Mouse (Mus musculus): ENCODE data around the gene Tbc1d10b. TPM values are rescaled to one million over a fixed set of nuclear protein-coding genes. Genes with fewer than 3 reads are reported as not detected.

Tbc1d10b gene
- total RNA-seq, 2 experiments from 2014 or later = 29.2 to 30.5 TPM

DNA sequence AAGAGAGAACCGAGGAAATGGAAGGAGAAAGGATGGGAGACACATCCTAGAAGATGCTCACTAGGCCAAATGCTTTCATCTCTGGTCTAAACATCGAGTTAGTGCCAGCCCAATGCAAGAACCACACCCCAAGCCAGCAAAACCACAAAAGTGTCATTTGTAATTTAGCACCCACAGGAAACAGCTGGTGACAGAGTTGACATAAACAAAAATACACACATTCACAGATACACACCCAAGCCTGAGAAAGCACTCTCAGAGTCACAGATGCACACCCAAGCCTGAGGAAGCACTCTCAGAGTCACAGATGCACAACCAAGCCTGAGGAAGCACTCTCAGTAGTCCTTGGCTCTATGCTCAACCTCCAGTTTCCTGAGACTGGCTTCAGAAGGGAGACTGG, 27.5 kb downstream of the Tbc1d10b start:
- intact Hi-C loops (cut with DNase I) = loop anchor here (10.0 kb wide), 1 partner anchor 256 kb away; the partner anchor contains the start of genes Kctd13 and Tmem219
- DNase-seq = no peak

DNA sequence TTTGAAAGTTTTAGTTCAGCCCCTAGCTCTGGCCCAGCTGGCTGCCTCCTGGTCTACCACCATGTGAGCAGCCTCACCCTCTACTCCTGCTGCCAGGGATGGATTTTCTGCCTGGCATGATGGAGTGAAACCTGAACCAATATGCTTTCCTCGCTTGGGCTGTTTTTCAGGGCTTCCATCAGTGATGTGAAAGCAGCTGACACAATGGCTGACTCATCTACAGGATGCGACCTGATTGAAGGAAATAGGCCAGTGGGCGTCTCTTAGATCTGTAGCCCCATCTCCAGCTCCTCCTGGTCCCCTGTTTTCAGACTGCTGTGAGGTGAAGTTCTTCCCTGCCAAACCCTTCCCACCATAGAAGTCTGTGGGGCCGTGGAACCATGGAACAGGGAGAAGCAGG, 31.3 kb downstream of the Tbc1d10b start:
- no peak for DNase-seq
- intact Hi-C loops (cut with DNase I) = no loop called here

GRCm38 (mm10) chr7:127166501-127166900, 41.8 kb downstream of the Tbc1d10b start:
- no peak for DNase-seq
- intact Hi-C loops (cut with DNase I) = no loop called here

- intact Hi-C loops (cut with DNase I) = no loop called here
- no peak for DNase-seq
These were observed 42.4 kb downstream of the Tbc1d10b start for GRCm38 (mm10) chr7:127165607-127166493.

DNA sequence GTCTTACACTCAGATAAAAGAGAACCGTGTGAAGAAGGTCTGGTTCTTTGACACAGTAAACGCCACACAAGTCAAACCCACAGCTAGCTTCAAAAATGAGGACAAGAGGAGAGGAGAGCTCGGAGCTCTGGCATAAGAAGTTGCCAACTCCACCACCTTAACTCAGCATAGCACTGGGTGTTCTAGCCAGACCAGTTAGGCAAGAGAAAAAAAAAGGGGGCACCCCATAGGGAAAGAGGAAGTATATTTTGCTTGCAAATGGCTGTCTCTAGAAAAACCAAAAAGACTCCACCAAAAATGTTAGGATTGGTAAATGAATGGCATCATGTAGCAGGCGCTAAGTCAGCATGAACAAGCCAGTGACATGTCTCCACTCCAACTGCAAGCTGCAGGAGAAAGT, 44.3 kb downstream of the Tbc1d10b start:
- no peak for DNase-seq
- intact Hi-C loops (cut with DNase I) = no loop called here

DNA sequence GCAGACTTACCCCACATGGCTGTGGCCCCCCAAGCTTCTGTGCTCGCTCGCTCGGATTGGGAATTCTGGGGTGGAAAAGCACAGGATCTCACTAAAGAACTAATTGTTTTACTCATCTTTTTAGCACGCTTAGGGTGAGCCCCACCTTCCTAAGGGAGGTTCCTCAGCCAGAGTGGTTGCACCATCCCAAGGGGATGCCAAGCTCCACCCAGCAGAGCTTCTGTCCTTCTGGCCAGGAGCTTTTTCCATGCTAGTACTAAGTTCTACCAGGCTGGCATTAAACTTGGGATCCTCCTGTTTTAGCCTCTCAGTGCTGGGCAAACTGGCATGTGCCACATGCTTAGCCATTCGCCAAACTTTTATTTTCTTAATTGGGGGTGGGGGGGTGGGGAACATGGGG, 45.7 kb downstream of the Tbc1d10b start:
- no peak for DNase-seq
- intact Hi-C loops (cut with DNase I) = no loop called here

- DNase-seq = no peak
- intact Hi-C loops (cut with DNase I) = no loop called here
These were observed 50.7 kb downstream of the Tbc1d10b start for GRCm38 (mm10) chr7:127157548-127157947.

DNA sequence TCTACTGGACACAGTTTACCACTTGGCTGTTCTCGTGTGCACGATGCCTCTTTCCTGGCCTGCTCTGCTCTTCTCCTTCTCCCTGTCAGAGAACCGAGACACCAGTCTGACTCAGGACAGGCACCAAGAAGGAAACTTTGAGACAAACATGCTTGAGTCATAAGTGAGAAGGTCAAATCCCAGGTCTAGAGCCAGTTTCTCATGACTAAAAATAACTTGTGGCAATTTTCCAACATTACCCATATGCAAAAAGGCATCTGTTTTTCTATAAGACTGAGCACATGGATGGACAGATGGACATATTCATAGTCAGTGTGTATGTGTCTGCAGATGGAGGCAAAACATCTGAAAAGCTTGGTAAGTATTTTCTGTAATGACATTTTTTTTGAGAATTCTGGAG, 54.8 kb downstream of the Tbc1d10b start:
- intact Hi-C loops (cut with DNase I) = no loop called here
- no peak for DNase-seq

DNA sequence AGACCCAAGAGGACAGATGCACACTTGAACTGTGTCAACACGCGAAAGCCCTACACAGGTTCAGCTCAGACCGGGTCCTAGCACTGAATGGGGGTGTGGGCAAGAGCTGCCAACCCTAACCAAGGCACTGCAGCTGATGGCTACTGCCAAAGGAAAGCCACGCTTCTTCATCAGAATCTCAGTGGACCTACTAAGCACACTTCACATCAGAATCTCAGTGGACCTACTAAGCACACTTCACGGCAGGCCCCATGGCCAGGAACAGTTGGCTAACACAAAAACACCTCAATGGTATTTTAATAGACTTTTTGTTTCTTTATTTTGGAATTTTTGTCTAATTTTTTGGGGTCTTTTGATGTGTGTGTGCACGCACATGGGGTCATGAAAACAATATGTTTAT, 55.8 kb downstream of the Tbc1d10b start:
- intact Hi-C loops (cut with DNase I) = no loop called here
- DNase-seq = no peak

GRCm38 (mm10) chr7:127147901-127148300, 60.4 kb downstream of the Tbc1d10b start:
- intact Hi-C loops (cut with DNase I) = no loop called here
- DNase-seq = no peak

Other genes starting within 250 kb of the Tbc1d10b start
- 10 to 100 TPM; 63.3 to 66.1 TPM for gene Cdipt, start 232.6 kb downstream of the Tbc1d10b start, total RNA-seq (2021)
- gene Cdiptos, start 232.4 kb downstream of the Tbc1d10b start, total RNA-seq (2021) = under 1 TPM; 0.45 to 0.59 TPM
- 10 to 100 TPM; 44.6 to 45.9 TPM for gene Mvp, start 193.8 kb downstream of the Tbc1d10b start, total RNA-seq (2021)
- not detected for gene Pagr1b, start 192.0 kb downstream of the Tbc1d10b start, total RNA-seq (2021)
- 10 to 100 TPM; 15.2 to 20.6 TPM for gene Pagr1a, start 191.1 kb downstream of the Tbc1d10b start, total RNA-seq (2021)
- 10 to 100 TPM; 18.0 to 19.8 TPM for gene Gm42742, start 187.4 kb downstream of the Tbc1d10b start, total RNA-seq (2021)
- 1 to 10 TPM; 1.1 to 1.2 TPM for gene Prrt2, start 187.3 kb downstream of the Tbc1d10b start, total RNA-seq (2021)
- gene Maz, start 181.4 kb downstream of the Tbc1d10b start, total RNA-seq (2021) = 10 to 100 TPM; 81.8 to 91.3 TPM
- 1 to 10 TPM; 4.6 to 8.2 TPM for gene Kif22, start 166.0 kb downstream of the Tbc1d10b start, total RNA-seq (2021)
- gene Zg16, start 121.1 kb downstream of the Tbc1d10b start, total RNA-seq (2021) = not detected
- gene AI467606, start 117.1 kb downstream of the Tbc1d10b start, total RNA-seq (2021) = 1 to 10 TPM; 1.4 to 3.0 TPM
- gene Qprt, start 86.2 kb downstream of the Tbc1d10b start, total RNA-seq (2021) = not detected
- gene Spn, start 70.6 kb downstream of the Tbc1d10b start, total RNA-seq (2021) = 1 to 10 TPM in 1 of 2 experiments, under 1 TPM in 1; 0.38 to 2.0 TPM
- 10 to 100 TPM; 38.0 to 43.7 TPM for gene Cd2bp2, start 12.4 kb downstream of the Tbc1d10b start, total RNA-seq (2021)
- gene Mylpf, start 422 bp upstream of the Tbc1d10b start, total RNA-seq (2021) = 1 to 10 TPM; 1.1 to 4.2 TPM
- gene Zfp553, start 24.6 kb upstream of the Tbc1d10b start, total RNA-seq (2021) = 1 to 10 TPM; 6.9 to 7.0 TPM
- gene Sept1, start 24.7 kb upstream of the Tbc1d10b start, total RNA-seq (2021) = 10 to 100 TPM in 1 of 2 experiments, 1 to 10 TPM in 1; 7.5 to 18.8 TPM
- gene Zfp771, start 35.8 kb upstream of the Tbc1d10b start, total RNA-seq (2021) = 10 to 100 TPM; 17.8 to 21.3 TPM
- gene Dctpp1, start 52.2 kb upstream of the Tbc1d10b start, total RNA-seq (2021) = 10 to 100 TPM; 38.4 to 46.7 TPM
- 10 to 100 TPM; 29.3 to 30.2 TPM for gene Sephs2, start 65.6 kb upstream of the Tbc1d10b start, total RNA-seq (2021)
- 1 to 10 TPM; 2.0 to 5.7 TPM for gene Itgal, start 87.8 kb upstream of the Tbc1d10b start, total RNA-seq (2021)
- 10 to 100 TPM; 39.1 to 39.9 TPM for gene Zfp768, start 137.1 kb upstream of the Tbc1d10b start, total RNA-seq (2021)
- 1 to 10 TPM; 4.6 to 5.8 TPM for gene Zfp747, start 167.6 kb upstream of the Tbc1d10b start, total RNA-seq (2021)
- gene 9130019O22Rik, start 178.7 kb upstream of the Tbc1d10b start, total RNA-seq (2021) = 1 to 10 TPM; 2.4 to 3.3 TPM
- gene E430018J23Rik, start 185.2 kb upstream of the Tbc1d10b start, total RNA-seq (2021) = 1 to 10 TPM; 3.8 to 4.0 TPM
- 1 to 10 TPM; 3.4 to 4.1 TPM for gene Zfp764, start 198.4 kb upstream of the Tbc1d10b start, total RNA-seq (2021)
- 1 to 10 TPM; 3.2 to 3.4 TPM for gene Zfp688, start 213.6 kb upstream of the Tbc1d10b start, total RNA-seq (2021)
- gene Zfp689, start 240.7 kb upstream of the Tbc1d10b start, total RNA-seq (2021) = 1 to 10 TPM; 1.4 to 1.6 TPM